Mouse (Mus musculus): ENCODE results near the gene Prkar2b.

DNA sequence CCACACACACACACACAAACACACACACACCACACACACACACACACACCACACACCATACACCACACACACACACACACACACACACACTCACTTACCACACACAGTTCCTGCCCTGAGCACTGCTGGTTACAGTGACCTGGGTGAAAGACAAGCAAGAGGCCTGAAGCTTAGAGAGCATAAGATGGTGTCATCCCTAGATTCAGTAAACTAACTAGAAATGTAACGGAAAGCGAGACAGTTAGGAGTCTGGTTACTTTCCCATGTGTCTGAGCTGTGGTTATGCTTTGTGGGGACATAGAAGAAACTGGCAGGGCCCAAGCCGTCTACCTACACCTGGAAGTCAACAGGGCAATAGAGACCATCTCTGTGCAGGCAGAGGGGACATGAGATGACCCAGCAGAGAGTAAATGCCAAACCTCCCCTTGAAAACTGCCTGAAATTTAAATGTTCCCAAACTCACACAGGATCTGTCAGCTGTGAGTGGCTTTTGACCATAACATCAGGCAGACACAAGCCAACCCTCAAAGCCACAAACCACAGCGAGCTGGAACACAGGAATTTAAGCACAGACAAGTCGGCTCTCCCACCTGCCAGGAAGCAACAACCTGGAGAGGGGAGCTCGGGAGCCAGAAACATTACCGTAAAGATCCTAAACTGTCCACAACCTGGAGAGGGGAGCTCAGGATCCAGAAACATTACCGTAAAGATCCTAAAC is 51.7 kb downstream of the Prkar2b start:
- TF ChIP-seq EP300 (optimal IDR thresholded peaks at IDR 0.05): no peak
- no peak for TF ChIP-seq CTCF (IDR thresholded peaks at IDR 0.05; ENCODE audit: low read depth)
